Mouse (Mus musculus) right cerebral cortex, postnatal 14 days (tissue): Measurements from ENCODE around the gene Tbca.

Experiments used
- DNase-seq: peaks from one replicate; pipeline ENCODE4 v3.0.0; 2022

Tbca gene

GRCm38 (mm10) chr13:94849351-94849750 lies 60.6 kb downstream of the Tbca start:
- no peak for DNase-seq

DNA sequence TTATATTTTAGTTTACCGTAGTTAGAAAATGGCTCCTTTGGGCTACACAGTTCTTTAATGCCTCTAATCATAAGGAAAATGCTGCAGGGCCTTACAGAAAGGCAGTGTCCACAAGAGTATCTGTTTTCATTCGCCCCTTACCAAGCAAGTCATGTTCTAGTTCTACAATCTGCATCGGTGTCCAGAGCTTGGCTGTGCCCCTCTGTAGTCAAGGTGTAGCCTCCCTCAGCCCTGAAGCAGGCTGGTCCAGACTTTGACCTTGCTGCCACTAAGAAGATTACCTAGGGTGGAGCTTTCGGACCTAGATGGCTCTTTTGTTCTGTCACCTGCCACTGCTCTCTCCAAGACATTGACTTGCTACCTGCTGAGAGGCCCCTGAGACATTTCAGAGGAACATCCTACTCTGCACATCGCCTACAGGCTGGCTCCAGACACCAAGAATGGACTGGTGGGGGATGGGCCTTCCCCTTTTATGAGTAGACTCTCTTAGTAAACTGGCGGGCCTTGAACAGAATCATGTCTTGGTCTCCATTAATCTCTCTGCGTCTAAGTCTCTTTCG lies 69.4 kb downstream of the Tbca start:
- no peak for DNase-seq

DNA sequence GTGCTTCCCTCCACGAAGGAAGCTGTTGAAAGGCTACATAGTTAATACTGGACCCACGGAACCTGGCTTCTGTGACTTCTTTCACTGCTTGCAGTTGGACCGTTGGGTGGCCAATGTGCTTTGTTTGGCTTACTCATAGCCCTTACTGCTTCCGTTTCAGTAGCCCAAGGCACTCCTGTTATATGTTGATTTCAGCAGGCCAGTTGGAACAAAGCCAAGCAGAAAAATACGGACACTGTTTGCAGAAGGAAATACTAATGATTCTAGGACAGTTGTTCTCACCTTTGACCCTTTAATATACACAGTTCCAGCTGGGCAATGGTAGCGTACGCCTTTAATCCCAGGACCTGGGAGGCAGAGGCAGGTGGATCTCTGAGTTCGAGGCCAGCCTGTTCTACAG lies 70.5 kb downstream of the Tbca start:
- no peak for DNase-seq

- no peak for DNase-seq
Measured at GRCm38 (mm10) chr13:94862491-94863230, 74.0 kb downstream of the Tbca start.

DNA sequence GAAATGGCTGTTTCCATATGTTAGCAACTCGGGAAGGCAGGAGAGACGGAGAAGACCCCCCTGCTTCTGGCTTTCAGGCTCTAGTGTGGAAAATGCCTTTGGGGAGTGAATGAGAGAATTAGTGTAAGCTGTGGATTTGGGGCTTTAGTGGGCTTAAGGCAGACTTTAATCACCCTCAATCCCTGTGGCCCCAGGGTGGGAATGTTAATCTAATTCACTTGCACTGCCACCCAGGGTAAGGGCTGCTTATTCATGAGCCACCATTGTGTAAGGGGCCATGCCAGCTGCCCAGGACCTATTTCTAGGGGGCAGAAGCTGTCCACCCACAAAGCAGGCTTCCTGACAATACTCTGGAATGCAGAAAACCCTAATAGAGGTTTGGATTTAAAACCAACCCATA lies 78.2 kb downstream of the Tbca start:
- no peak for DNase-seq

DNA sequence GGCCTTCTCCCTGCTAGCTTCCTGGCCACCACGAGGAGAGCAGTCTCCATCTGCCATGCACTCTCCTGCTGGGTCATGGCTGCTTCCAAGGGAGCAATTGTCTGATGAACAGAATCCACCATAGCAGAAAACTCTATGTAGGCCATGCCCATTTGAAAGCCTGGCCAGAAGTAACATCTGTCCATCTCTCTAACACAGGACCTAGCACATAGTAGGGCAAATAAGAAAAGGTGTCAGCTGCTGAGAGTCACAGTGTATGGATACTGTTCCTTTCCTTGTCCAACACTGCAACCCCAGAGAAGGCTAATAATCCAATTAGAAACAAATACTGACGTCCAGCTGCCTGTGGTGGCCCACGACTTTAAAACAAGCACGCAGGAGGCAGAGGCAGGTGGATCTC lies 79.1 kb downstream of the Tbca start:
- no peak for DNase-seq

GRCm38 (mm10) chr13:94868478-94868950 lies 79.8 kb downstream of the Tbca start:
- no peak for DNase-seq

- no peak for DNase-seq
Measured at GRCm38 (mm10) chr13:94869541-94869940, 80.8 kb downstream of the Tbca start.

- no peak for DNase-seq
Measured at GRCm38 (mm10) chr13:94870071-94870460, 81.4 kb downstream of the Tbca start.

GRCm38 (mm10) chr13:94870461-94871186 lies 81.9 kb downstream of the Tbca start:
- no peak for DNase-seq

GRCm38 (mm10) chr13:94871806-94872320 lies 83.2 kb downstream of the Tbca start:
- no peak for DNase-seq

GRCm38 (mm10) chr13:94872439-94872838 lies 83.7 kb downstream of the Tbca start:
- DNase-seq, result no peak

GRCm38 (mm10) chr13:94873111-94874038 lies 84.7 kb downstream of the Tbca start:
- no peak for DNase-seq

GRCm38 (mm10) chr13:94874039-94874425 lies 85.3 kb downstream of the Tbca start:
- DNase-seq, result no peak

DNA sequence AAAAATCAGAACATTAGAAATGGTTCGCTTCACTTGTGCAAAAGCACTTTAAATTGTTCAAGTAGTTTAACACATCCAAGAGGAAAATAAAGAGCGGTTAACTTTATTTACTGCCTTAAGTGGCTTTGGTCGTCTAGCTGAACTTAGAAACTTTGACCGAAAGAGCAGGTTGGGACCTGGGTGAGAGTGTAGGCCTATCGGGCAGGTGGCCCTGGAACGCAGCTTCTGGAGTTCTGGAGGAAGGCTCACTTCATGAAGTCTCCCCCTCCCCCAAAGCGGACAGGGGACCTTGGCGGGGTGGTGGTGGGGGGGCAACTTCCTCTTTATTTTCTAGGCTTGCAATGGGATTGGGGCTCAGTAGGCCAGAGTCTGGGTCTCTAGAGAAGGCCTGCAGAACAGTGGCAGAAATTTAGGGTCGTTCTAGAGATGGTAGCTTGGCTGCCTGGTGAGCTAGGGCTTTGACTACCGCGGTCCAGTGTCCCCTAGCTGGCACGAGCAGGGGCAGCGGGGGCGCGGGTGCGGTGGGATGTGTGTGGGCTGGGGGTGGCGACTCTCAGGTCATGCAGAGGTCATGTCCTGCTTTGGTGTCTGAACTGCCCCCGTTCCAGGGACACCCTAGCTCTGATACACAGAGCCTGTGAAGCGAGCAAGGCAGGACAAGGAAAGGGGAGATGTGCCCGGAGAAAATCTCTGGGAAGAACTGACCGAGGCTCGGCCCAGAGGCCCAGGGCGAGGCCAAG lies 86.1 kb downstream of the Tbca start:
- no peak for DNase-seq

DNA sequence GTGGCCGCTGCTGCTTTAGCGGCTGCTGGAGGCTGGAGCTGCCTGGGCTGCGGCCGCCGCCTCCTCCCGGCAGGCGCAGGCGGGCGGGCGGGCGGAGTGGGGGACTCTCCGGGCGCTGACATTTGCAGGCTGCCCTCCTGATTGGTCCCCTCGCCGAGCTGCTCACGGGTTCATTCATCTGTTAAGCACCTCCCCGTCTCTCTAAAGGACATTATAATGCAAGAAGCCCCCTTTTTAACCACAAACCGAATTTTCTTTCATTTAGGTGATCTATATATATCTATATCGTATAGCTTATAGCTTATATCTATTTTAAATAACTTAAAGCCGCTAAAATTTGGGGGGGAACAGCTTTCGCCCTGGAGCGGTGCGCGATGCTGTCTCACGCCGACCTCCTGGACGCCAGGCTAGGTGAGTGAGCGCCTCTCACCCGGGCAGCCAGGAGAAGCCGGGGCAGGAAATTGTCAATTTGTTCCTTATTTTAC lies 86.7 kb downstream of the Tbca start, which contains the start of gene Otp:
TSS of gene Otp (plus strand) at position 207 of the 485 bp plus-strand sequence.
- no peak for DNase-seq

GRCm38 (mm10) chr13:94876286-94877210 lies 87.8 kb downstream of the Tbca start:
- no peak for DNase-seq

DNA sequence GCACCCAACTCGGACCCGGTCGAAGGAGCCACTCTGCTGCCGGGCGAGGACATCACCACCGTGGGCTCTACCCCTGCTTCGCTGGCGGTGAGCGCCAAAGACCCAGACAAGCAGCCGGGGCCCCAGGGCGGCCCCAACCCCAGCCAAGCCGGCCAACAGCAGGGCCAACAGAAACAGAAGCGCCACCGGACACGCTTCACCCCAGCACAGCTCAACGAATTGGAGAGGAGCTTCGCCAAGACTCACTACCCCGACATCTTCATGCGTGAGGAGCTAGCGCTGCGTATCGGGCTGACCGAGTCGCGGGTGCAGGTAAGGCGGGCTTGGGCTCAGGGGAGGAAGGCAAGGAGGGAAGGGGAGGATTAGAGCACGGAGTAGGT lies 88.5 kb downstream of the Tbca start:
- DNase-seq, result no peak

- no peak for DNase-seq
Measured at GRCm38 (mm10) chr13:94877991-94878745, 89.5 kb downstream of the Tbca start.

DNA sequence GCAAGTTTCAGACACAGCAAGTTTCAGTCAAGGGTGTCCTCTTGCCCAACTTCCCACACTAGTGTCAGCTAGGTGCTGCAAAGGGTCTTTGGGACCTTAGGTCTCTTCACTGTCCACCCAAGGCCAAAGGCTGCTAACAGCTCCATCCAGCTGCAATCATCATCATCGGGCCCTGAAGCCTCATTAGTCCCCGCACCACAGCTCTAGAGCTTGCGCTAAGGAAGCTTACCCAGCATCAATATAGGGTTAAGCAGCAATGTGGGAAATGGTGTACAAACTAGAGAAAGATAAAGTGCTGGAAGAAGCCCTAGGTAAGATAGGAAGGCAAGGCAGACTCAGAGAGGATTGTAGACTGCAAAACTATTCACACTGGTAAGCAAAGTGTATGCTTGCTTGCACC lies 92.5 kb downstream of the Tbca start:
- DNase-seq, result no peak
